14 mouse cellular contexts compared by ENCODE assay signal in genomic region chr3:115530441-115530840, GRCm38 (mm10).
"Had no signal": no experiment of that assay in that cellular context is flagged by ENCODE, and none has a peak within 500 bp of the region (broad histone marks: within the 10 kb centered on the region; RNA-seq: fewer than 3 reads in every experiment).

No protein-coding gene starts in this region.

- H3K9me3 ChIP-seq: liver, embryonic 15.5 days; lung, embryonic 15.5 days; megakaryocyte, embryonic 14.5 days; midbrain, embryonic 12.5 days; neural tube, embryonic 13.5 days; stomach, embryonic 15.5 days had no signal

- H3K27ac ChIP-seq: liver, embryonic 15.5 days; lung, embryonic 15.5 days; macrophage; midbrain, embryonic 12.5 days; neural tube, embryonic 13.5 days; stomach, embryonic 15.5 days; stomach, postnatal 0 days had no signal

- H3K4me3 ChIP-seq: liver, embryonic 15.5 days; lung, embryonic 15.5 days; megakaryocyte, embryonic 14.5 days; midbrain, embryonic 12.5 days; neural tube, embryonic 13.5 days; stomach, embryonic 15.5 days had no signal

- H3K4me2 ChIP-seq: liver, embryonic 15.5 days; lung, embryonic 15.5 days; midbrain, embryonic 12.5 days; neural tube, embryonic 13.5 days; stomach, embryonic 15.5 days had no signal

- ATAC-seq: liver, postnatal 0 days; lung, postnatal 0 days; midbrain, embryonic 16.5 days had no signal

- H3K36me3 ChIP-seq: liver, embryonic 15.5 days; lung, embryonic 15.5 days; midbrain, embryonic 12.5 days; neural tube, embryonic 13.5 days; stomach, embryonic 15.5 days had no signal

- H3K4me1 ChIP-seq: liver, embryonic 15.5 days; lung, embryonic 15.5 days; megakaryocyte, embryonic 14.5 days; midbrain, embryonic 12.5 days; neural tube, embryonic 13.5 days; stomach, embryonic 15.5 days had no signal

- H3K9ac ChIP-seq: liver, embryonic 15.5 days; liver, postnatal 0 days; lung, embryonic 15.5 days; midbrain, embryonic 12.5 days; neural tube, embryonic 13.5 days; stomach, embryonic 15.5 days had no signal

- DNase-seq: liver, postnatal 0 days; lung, adult 2 months; thymus, adult 2 months; thymus, postnatal 25 days had no signal

- H3K27me3 ChIP-seq: liver, embryonic 15.5 days; lung, embryonic 15.5 days; midbrain, embryonic 12.5 days; neural tube, embryonic 13.5 days; stomach, embryonic 15.5 days had no signal
